Mouse (Mus musculus) frontal cortex, postnatal 25 days (tissue): ENCODE data around the gene Msh5.
"Not testable (repeated sequence)": the region's sequence is repeated elsewhere in the genome, so short reads cannot be mapped to it uniquely, and the experiment has no call there.

Source experiments
- DNase-seq, 2 experiments: peaks; one replicate each; pipeline ENCODE4 v3.0.0; 2022; ENCODE audit warnings: low spot score in 2 of 2

The Msh5 gene

DNA sequence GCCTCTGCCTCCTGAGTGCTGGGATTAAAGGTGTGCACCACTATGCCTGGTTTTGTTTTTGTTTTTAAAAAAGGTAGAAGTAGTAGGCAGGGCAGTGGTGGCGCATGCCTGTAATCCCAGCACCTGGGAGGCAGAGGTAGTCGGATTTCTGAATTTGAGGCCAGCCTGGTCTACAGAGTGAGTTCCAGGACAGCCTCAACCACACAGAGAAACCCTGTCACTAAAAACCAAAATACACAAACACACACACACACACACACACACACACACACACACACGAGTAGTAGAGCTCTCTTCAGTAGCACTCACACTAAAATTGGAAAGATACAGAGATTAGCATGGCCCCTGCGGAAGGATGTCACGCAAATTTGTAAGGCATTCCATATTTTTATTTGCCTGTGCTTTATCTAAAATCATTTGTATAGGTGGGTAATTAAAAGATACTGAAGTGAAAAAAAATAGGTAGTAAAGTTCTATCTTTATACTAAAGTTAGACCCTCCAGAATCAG lies 2.4 kb upstream of the Msh5 start:
- no peak for DNase-seq

GRCm38 (mm10) chr17:35048149-35048931 lies 1.8 kb upstream of the Msh5 start:
- no peak for DNase-seq

DNA sequence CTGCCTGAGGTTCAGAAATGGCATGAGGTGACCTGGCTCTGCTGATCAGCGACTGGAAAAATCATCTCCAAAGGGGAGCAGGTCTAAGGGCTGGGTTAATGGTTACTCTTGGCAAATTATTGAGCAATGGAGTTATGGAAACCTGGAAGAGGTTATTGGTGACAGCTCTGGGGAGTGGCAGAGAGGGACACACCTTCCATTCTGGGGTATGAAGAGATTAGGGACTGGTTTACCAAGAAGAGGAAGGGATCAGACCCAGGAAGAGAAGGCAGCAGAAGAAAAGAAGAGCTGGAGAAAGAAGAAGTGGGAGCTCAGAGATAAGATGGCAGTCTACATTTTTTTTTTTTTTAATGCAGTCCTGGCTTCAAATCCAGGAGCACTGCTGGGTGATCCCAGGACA lies 1.1 kb upstream of the Msh5 start:
- no peak for DNase-seq

GRCm38 (mm10) chr17:35045807-35046680 lies 501 bp downstream of the Msh5 start:
- DNase-seq = no peak

DNA sequence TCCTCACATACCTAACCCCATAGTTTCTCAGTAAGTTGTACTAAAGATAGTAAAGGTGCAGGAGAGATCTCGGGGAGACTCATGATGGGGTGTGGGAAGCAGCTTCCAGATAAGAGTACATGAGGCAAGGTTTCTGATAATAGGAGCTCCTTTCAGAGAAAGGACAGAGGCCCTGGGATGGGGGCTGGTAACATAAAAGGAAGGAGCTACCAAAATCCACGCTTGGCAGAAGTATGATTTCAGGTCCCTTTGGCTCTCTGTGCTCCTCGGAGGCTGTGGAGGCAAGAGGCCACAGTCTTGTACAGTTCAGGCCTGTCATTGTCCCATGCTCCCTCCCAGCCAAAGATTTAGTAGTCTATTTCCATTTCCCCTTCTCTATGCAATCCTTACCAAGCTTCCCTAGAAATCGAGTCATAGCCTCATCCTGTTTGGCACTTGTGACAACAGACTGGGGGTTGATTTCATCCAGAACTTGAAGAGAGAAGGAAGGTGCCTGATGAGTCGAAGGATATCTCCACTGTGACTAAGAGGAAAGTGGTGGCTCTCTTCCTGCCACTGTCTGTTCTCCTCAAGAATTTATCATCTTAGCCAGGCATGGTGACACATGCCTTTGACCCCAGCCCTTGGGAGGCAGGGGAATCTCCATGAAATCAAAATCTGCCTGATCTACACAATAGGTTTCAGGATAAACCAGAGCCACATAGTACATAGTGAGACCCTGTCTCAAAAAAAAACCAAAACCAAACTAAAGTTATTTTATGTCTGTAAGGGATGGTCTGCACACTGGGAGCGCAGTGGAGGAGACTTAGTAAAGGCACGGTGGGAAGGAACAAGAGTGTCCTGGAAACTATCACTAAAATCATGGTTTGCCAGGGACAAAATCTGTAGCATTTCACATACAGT lies 1.4 kb downstream of the Msh5 start:
- DNase-seq = no peak

GRCm38 (mm10) chr17:35043794-35044193 lies 2.8 kb downstream of the Msh5 start:
- DNase-seq = no peak

GRCm38 (mm10) chr17:35039121-35039873 lies 7.2 kb downstream of the Msh5 start:
- no peak for DNase-seq

GRCm38 (mm10) chr17:35034896-35035295 lies 11.6 kb downstream of the Msh5 start:
- no peak for DNase-seq

- not testable (repeated sequence) for DNase-seq
These were observed 12.8 kb downstream of the Msh5 start for GRCm38 (mm10) chr17:35033703-35034102.

DNA sequence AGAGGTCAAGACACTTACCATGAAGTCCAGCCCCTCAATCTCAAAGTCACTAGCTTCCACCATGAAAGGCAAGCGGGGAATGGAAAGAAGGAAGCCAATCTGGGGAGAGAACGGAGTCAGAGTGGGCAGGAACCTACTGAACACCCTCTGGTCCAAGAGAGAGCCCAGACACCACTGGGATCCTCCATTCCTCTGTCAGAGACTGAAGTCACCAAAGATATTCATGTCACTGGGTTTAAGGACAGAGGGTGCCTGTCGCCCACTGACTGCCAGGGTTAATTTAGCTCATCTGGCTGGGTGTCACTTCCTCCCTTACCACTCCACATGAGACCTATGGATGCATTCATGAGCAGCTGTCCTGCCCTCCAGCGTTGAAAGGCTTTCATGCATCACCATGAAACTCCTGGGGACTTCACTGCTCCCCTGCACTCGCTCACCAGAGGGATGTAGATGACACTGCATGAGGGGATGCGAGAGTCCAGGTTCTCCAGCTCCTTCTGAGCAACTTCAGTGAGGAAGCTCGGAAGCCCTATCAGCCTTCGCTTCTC lies 14.1 kb downstream of the Msh5 start:
- no peak for DNase-seq

- DNase-seq = no peak
These were observed 14.7 kb downstream of the Msh5 start for GRCm38 (mm10) chr17:35031880-35032279.

GRCm38 (mm10) chr17:35031272-35031671 lies 15.3 kb downstream of the Msh5 start:
- DNase-seq = no peak

DNA sequence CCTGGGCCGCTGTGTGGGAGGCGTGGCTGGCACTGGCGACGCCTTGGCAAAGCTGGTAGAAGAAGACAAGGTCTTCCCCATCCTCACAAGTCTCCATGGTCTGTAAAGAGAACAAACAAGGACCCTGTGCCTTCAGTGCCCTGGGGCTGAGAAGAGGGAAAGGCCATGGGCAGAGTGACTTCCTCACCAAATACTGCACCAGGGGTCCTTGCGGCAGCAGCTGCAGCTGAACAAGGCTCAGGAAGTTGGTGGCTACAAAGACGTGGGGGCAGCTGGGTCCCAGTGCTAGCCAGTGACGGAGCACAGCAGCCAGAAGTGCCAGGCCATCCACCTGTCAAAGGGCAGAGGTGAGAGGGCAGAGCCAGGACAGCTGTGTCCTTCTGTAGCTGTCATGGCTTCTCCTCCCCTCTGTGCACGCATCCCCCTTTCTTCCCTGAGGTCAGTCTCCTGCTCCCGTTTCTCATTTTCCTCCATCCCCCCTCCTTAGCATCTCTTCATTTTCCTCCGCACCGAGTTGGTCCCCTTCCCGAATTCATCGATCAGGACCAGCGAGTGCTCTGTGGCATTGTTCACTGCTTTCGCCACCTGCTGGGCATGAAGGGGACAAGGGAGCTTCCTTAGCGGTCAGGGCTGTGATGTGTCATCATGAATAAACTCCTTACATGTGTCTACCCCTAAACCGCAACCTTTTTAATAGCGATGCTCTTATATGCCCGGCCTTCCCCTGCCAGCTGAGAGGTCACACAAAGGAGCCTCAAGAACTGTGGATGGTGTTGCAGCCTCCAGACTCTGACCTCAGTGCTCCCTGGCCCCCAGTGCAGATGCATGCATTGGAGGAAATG lies 16.6 kb downstream of the Msh5 start:
- no peak for DNase-seq

DNA sequence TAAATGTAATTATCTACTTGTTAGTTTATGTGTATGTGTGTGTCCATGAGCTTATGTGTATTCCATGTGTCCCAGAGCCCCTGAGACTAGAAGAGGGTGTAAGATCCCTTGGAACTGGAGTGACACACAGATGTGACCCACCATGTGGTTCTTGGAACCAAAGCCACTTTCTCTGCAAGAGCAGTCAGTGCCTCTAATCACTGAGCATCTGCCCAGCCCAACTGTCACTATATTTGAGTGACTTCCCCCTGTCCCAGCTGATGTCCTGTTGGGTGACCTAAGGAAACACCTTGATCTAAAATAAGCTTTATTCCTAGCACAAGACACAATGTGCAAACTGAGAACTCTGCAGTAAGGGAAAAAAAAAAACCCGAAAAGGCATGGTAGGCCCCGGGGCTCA lies 18.2 kb downstream of the Msh5 start:
- DNase-seq = no peak

- DNase-seq = no peak
These were observed 19.1 kb downstream of the Msh5 start, which contains the start of gene Sapcd1 for GRCm38 (mm10) chr17:35027277-35028068. Sapcd1 (minus strand) TSS chr17:35028016.

DNA sequence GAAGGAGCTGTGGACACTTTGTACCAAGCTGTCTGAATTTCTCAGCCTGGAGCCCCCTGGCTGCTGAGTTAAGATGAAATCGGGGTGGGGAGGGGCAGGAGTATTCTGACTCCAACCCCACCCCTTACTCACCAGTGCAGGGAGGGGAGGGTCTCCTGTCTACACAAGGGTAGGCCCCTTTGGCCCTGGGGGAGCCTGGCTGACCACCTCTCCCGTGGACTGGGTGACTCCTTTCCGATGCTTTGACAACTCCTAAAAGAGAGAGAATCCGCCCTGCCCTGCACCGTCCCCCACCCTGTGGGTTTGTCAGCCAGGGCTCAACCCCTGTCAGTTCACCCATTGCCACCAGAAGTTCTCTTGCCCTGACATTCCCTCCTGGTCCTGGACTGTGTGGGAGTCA lies 20.3 kb downstream of the Msh5 start:
- DNase-seq = no peak

DNA sequence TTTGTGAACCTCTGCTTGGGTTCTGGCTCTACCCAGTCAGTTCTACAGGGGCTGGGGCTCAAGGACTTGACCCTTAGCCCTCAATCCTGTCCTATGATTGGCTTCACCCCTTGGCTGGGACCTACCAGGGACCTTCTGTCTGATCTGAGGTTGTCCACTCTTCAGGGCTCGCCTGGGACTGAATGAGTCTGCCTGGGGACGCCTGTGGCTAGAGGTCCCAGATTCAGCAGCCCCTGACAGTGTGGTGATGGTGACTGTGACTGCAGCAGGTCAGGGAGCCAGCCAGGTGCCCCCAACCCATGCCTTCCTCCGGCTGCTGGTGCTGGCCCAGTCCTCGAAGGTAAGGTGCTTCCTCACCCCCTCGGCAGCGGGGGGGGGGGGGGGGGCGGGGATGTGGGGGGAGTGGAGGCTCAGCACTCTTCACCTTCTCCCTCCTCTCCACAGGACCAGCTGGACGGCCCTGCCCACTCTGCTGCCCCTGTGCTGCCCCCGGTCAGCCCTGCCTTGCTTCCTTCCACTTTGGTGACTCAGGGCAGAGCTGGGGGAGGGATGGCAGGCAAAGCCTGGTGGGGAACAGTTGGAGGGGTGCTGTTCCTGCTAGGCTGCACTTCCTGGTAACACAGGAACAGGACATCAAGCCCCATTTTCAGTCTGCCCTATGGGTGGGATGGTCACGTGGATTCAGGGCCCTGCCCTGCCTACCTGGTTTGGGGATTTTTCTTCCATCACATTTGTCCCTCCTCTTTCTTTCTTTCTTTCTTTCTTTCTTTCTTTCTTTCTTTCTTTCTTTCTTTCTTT lies 21.7 kb downstream of the Msh5 start:
- DNase-seq = no peak

- DNase-seq = no peak
These were observed 22.3 kb downstream of the Msh5 start for GRCm38 (mm10) chr17:35024261-35024660.
